Mouse (Mus musculus): ENCODE data around the gene Hist1h2be. TPM values are rescaled to one million over a fixed set of nuclear protein-coding genes. Genes with fewer than 3 reads are reported as not detected.
"Not testable (repeated sequence)": the region's sequence is repeated elsewhere in the genome, so short reads cannot be mapped to it uniquely, and the experiment has no call there.

Gene Hist1h2be
- polyA plus RNA-seq, 1 experiment from 2014 or later = 3.9 TPM

GRCm38 (mm10) chr13:23585442-23586098 is 35.4 kb downstream of the Hist1h2be start:
- not testable (repeated sequence) for H3K4me1 ChIP-seq (ENCODE audit: control insufficient read depth, insufficient read depth, low read length); H3K36me3 ChIP-seq (ENCODE audit: control insufficient read depth, insufficient read depth, low read length); H3K27me3 ChIP-seq (ENCODE audit: control insufficient read depth, insufficient read depth, low read length); H3K9me3 ChIP-seq (ENCODE audit: control insufficient read depth, low read length)
- H3K27ac ChIP-seq (replicated peaks; ENCODE audit: low read depth, low read length) = peak overlapping the region; percentile 98
- peak overlapping the region; percentile 77 for H3K9ac ChIP-seq (ENCODE audit: low read length)
- H3K4me2 ChIP-seq (ENCODE audit: low read depth, severe bottlenecking) = peak overlapping the region; percentile 70
- DNase-seq (ENCODE audit: low spot score) (peak; percentile 80), ATAC-seq (ENCODE audit: insufficient number of reproducible peaks, low FRiP score, low TSS enrichment, low read depth) (peak; percentile 88)
- H3K4me3 ChIP-seq (ENCODE audit: low read depth, low read length) = peak overlapping the region; percentile 39
- WGBS = under 1% methylated on average over 21 of the region's 36 CpGs

- DNase-seq (ENCODE audit: low spot score) (peak; percentile 87), ATAC-seq (ENCODE audit: insufficient number of reproducible peaks, low FRiP score, low TSS enrichment, low read depth) (no peak)
- Histone ChIP-seq H3K27ac (replicated peaks; ENCODE audit: low read depth, low read length) (peak overlapping the region; percentile 98), H3K27me3 (ENCODE audit: control insufficient read depth, insufficient read depth, low read length) (no peaks in the 10 kb centered on the region), H3K4me1 (ENCODE audit: control insufficient read depth, insufficient read depth, low read length) (peaks cover 9% of the 10 kb centered on the region; the same call in 1 of the 2 replicates), H3K9me3 (ENCODE audit: control insufficient read depth, low read length) (no peaks in the 10 kb centered on the region), H3K9ac (ENCODE audit: low read length) (peak overlapping the region; percentile 77), H3K36me3 (ENCODE audit: control insufficient read depth, insufficient read depth, low read length) (no peaks in the 10 kb centered on the region), H3K4me2 (ENCODE audit: low read depth, severe bottlenecking) (peak overlapping the region; percentile 70), H3K4me3 (ENCODE audit: low read depth, low read length) (peak overlapping the region; percentile 39)
- under 1% methylated on average over 21 of the region's 21 CpGs for WGBS
Observed at GRCm38 (mm10) chr13:23585029-23585441, 35.9 kb downstream of the Hist1h2be start.

GRCm38 (mm10) chr13:23584331-23584730 is 36.6 kb downstream of the Hist1h2be start:
- DNase-seq (ENCODE audit: low spot score) (peak; percentile 50), ATAC-seq (ENCODE audit: insufficient number of reproducible peaks, low FRiP score, low TSS enrichment, low read depth) (no peak)
- H3K4me2 ChIP-seq (ENCODE audit: low read depth, severe bottlenecking) = peak overlapping the region; percentile 70

GRCm38 (mm10) chr13:23583387-23584068 is 37.4 kb downstream of the Hist1h2be start:
- H3K36me3 ChIP-seq (ENCODE audit: control insufficient read depth, insufficient read depth, low read length) = no peaks in the 10 kb centered on the region
- H3K27me3 ChIP-seq (ENCODE audit: control insufficient read depth, insufficient read depth, low read length) = no peaks in the 10 kb centered on the region
- no peak overlapping the region for H3K4me3 ChIP-seq (ENCODE audit: low read depth, low read length)
- H3K4me2 ChIP-seq (ENCODE audit: low read depth, severe bottlenecking) = no peak overlapping the region
- peak overlapping the region; percentile 98 for H3K27ac ChIP-seq (replicated peaks; ENCODE audit: low read depth, low read length)
- H3K4me1 ChIP-seq (ENCODE audit: control insufficient read depth, insufficient read depth, low read length) = peaks cover 9% of the 10 kb centered on the region; the same call in 1 of the 2 replicates
- peak overlapping the region; percentile 17; the same call in 1 of the 2 replicates for H3K9ac ChIP-seq (ENCODE audit: low read length)
- H3K9me3 ChIP-seq (ENCODE audit: control insufficient read depth, low read length) = no peaks in the 10 kb centered on the region
- no peak for ATAC-seq (ENCODE audit: insufficient number of reproducible peaks, low FRiP score, low TSS enrichment, low read depth)
- DNase-seq (ENCODE audit: low spot score) = peak; percentile 32

More at GRCm38 (mm10) chr13:23584331-23584730, 36.6 kb downstream of the Hist1h2be start:
- Histone ChIP-seq H3K9ac (ENCODE audit: low read length) (peak overlapping the region; percentile 77), H3K36me3 (ENCODE audit: control insufficient read depth, insufficient read depth, low read length) (no peaks in the 10 kb centered on the region), H3K27ac (replicated peaks; ENCODE audit: low read depth, low read length) (peak overlapping the region; percentile 98), H3K4me3 (ENCODE audit: low read depth, low read length) (peak overlapping the region; percentile 39; the same call in 1 of the 2 replicates), H3K27me3 (ENCODE audit: control insufficient read depth, insufficient read depth, low read length) (no peaks in the 10 kb centered on the region), H3K9me3 (ENCODE audit: control insufficient read depth, low read length) (no peaks in the 10 kb centered on the region), H3K4me1 (ENCODE audit: control insufficient read depth, insufficient read depth, low read length) (peaks cover 9% of the 10 kb centered on the region; the same call in 1 of the 2 replicates)

- 4% methylated on average over 6 of the region's 6 CpGs for WGBS
- Histone ChIP-seq H3K4me3 (ENCODE audit: low read depth, low read length) (peak overlapping the region; percentile 54), H3K9me3 (ENCODE audit: control insufficient read depth, low read length) (no peaks in the 10 kb centered on the region), H3K27ac (replicated peaks; ENCODE audit: low read depth, low read length) (peak overlapping the region; percentile 98), H3K4me2 (ENCODE audit: low read depth, severe bottlenecking) (peak overlapping the region; percentile 82), H3K4me1 (ENCODE audit: control insufficient read depth, insufficient read depth, low read length) (peaks cover 9% of the 10 kb centered on the region; the same call in 1 of the 2 replicates), H3K9ac (ENCODE audit: low read length) (peak overlapping the region; percentile 83), H3K36me3 (ENCODE audit: control insufficient read depth, insufficient read depth, low read length) (no peaks in the 10 kb centered on the region), H3K27me3 (ENCODE audit: control insufficient read depth, insufficient read depth, low read length) (no peaks in the 10 kb centered on the region)
- peak; percentile 58 for DNase-seq (ENCODE audit: low spot score)
- no peak for ATAC-seq (ENCODE audit: insufficient number of reproducible peaks, low FRiP score, low TSS enrichment, low read depth)
Observed at GRCm38 (mm10) chr13:23582219-23583056, 38.5 kb downstream of the Hist1h2be start.

GRCm38 (mm10) chr13:23581408-23582218 is 39.3 kb downstream of the Hist1h2be start, which contains the start of gene Hist1h4d:
TSS of gene Hist1h4d (plus strand) at chr13:23581598.
- peak within 1 kb of the TSS; percentile 82 for H3K4me2 ChIP-seq (ENCODE audit: low read depth, severe bottlenecking)
- ATAC-seq (ENCODE audit: insufficient number of reproducible peaks, low FRiP score, low TSS enrichment, low read depth) = peak; percentile 89
- no peaks in the 10 kb centered on the region for H3K27me3 ChIP-seq (ENCODE audit: control insufficient read depth, insufficient read depth, low read length)
- no peaks in the 10 kb centered on the region for H3K36me3 ChIP-seq (ENCODE audit: control insufficient read depth, insufficient read depth, low read length)
- H3K4me3 ChIP-seq (ENCODE audit: low read depth, low read length) = peak within 1 kb of the TSS; percentile 54
- 0% methylated on average over 41 of the region's 43 CpGs for WGBS
- H3K27ac ChIP-seq (replicated peaks; ENCODE audit: low read depth, low read length) = peak within 1 kb of the TSS; percentile 98
- H3K4me1 ChIP-seq (ENCODE audit: control insufficient read depth, insufficient read depth, low read length) = peaks cover 11% of the 10 kb centered on the region
- H3K9ac ChIP-seq (ENCODE audit: low read length) = peak within 1 kb of the TSS; percentile 83
- no peaks in the 10 kb centered on the region for H3K9me3 ChIP-seq (ENCODE audit: control insufficient read depth, low read length)
- DNase-seq (ENCODE audit: low spot score) = peak; percentile 99

- H3K36me3 ChIP-seq (ENCODE audit: control insufficient read depth, insufficient read depth, low read length) = no peaks in the 10 kb centered on the region
- WGBS = 97% methylated on average over 1 of the region's 1 CpGs
- no peak for ATAC-seq (ENCODE audit: insufficient number of reproducible peaks, low FRiP score, low TSS enrichment, low read depth)
- no peak overlapping the region for H3K4me2 ChIP-seq (ENCODE audit: low read depth, severe bottlenecking)
- H3K4me3 ChIP-seq (ENCODE audit: low read depth, low read length) = no peak overlapping the region
- H3K9me3 ChIP-seq (ENCODE audit: control insufficient read depth, low read length) = no peaks in the 10 kb centered on the region
- no peaks in the 10 kb centered on the region for H3K27me3 ChIP-seq (ENCODE audit: control insufficient read depth, insufficient read depth, low read length)
- DNase-seq (ENCODE audit: low spot score) = no peak
- no peak overlapping the region for H3K9ac ChIP-seq (ENCODE audit: low read length)
- H3K27ac ChIP-seq (replicated peaks; ENCODE audit: low read depth, low read length) = no peak overlapping the region
- peaks cover 10% of the 10 kb centered on the region for H3K4me1 ChIP-seq (ENCODE audit: control insufficient read depth, insufficient read depth, low read length)
Observed at GRCm38 (mm10) chr13:23577835-23578234, 43.1 kb downstream of the Hist1h2be start.
